Mouse (Mus musculus) ES-E14 (cell line): ENCODE measurements around the gene Cyp4f15. TPM values are rescaled to one million over a fixed set of nuclear protein-coding genes. Genes with fewer than 3 reads are reported as not detected.
A peak's percentile ranks its signal among the peaks of the same experiment; 100 is the strongest.

Experiments
- DNase-seq: peaks from one replicate; pipeline ENCODE4 v3.0.0-alpha.2; 2013; ENCODE audit warnings: low read depth, low spot score
- H3K27ac ChIP-seq: 2 replicates; pipeline ENCODE4 v1.5.1; 2012; ENCODE audit warnings: low read depth, mild to moderate bottlenecking, low read length, moderate library complexity, mixed read lengths; ENCODE audit not compliant: poor library complexity, insufficient read depth, severe bottlenecking
- H3K36me3 ChIP-seq: 2 replicates; pipeline ENCODE4 v1.6.1; 2012; ENCODE audit warnings: mild to moderate bottlenecking, low read length, moderate library complexity, mixed read lengths; ENCODE audit not compliant: control insufficient read depth, poor library complexity, insufficient read depth, severe bottlenecking
- H3K4me1 ChIP-seq, 2 experiments: fragments of 150-350 bp in 1 of 2; sonication (generic) in 1 of 2; 2 replicates each; pipeline ENCODE4 v1.6.1; 2012; ENCODE audit warnings: low read length in 2 of 2, mild to moderate bottlenecking in 1 of 2, mixed read lengths in 1 of 2; ENCODE audit not compliant: control insufficient read depth in 2 of 2, insufficient read depth in 2 of 2, poor library complexity in 1 of 2
- H3K4me3 ChIP-seq, 2 experiments: fragments of 150-350 bp in 1 of 2; sonication (generic) in 1 of 2; 2 replicates each; pipeline ENCODE4 v1.5.1; 2012; ENCODE audit warnings: low read length in 2 of 2, low read depth in 1 of 2, mild to moderate bottlenecking in 1 of 2, mixed read lengths in 1 of 2; ENCODE audit not compliant: insufficient read depth in 1 of 2, poor library complexity in 1 of 2, severe bottlenecking in 1 of 2
- H3K9ac ChIP-seq: 2 replicates; pipeline ENCODE4 v1.6.1; 2012; ENCODE audit warnings: low read depth, mild to moderate bottlenecking, low read length, mixed read lengths; ENCODE audit not compliant: poor library complexity, insufficient read depth, severe bottlenecking
- H3K9me3 ChIP-seq: fragments of 150-350 bp; sonication (generic); 2 replicates; pipeline ENCODE4 v1.6.1; 2012; ENCODE audit warnings: low read depth, mild to moderate bottlenecking, low read length; ENCODE audit not compliant: control insufficient read depth, insufficient read depth
- CHD2 ChIP-seq: IDR thresholded peaks from 2 replicates; pipeline ENCODE4 v1.6.1; 2014; ENCODE audit warnings: mild to moderate bottlenecking, low read depth, low read length, inconsistent platforms
- HCFC1 ChIP-seq: IDR thresholded peaks from 2 replicates; pipeline ENCODE4 v1.6.1; 2012; ENCODE audit warnings: low read length, inconsistent platforms, borderline replicate concordance; ENCODE audit not compliant: insufficient read depth
- MAFK ChIP-seq: IDR thresholded peaks from 2 replicates; pipeline ENCODE4 v1.6.1; 2014; ENCODE audit warnings: mild to moderate bottlenecking, low read depth, low read length, inconsistent platforms; ENCODE audit not compliant: insufficient read depth
- ZC3H11A ChIP-seq: IDR thresholded peaks from 2 replicates; pipeline ENCODE4 v1.6.1; 2012; ENCODE audit warnings: low read depth, mild to moderate bottlenecking, inconsistent platforms, low read length, borderline replicate concordance
- ZNF384 ChIP-seq: IDR thresholded peaks from 2 replicates; pipeline ENCODE4 v1.6.1; 2012; ENCODE audit warnings: low read depth, low read length, inconsistent platforms
- in situ Hi-C, 2 experiments: fragments of 600-800 bp; cut with MboI; formaldehyde crosslinking; loops; one replicate each; pipeline ENCODE4 v1.15.1; 2025; ENCODE audit warnings: low sequenced_read_pairs in 2 of 2, inconsistent platforms in 1 of 2; ENCODE audit not compliant: unreplicated experiment in 2 of 2
- total RNA-seq: library from RNA; depleted of rRNA; stranded (reverse); fragments of 300-350 nt; gene quantifications from 2 replicates; pipeline ENCODE4 v1.2.3, GENCODE M21; 2012; rRNA removed

The Cyp4f15 gene
- total RNA-seq, 1 experiment = 0.31 TPM

GRCm38 (mm10) chr17:32750611-32751010, 65.2 kb downstream of the Cyp4f15 start:
- Histone ChIP-seq H3K36me3 (no peaks in the 10 kb centered on the region), H3K9me3 (no peaks in the 10 kb centered on the region), H3K4me3 (peak overlapping the region in 1 of 2 experiments; percentile 51; a peak in 2 of 4 replicates), H3K27ac (no peak overlapping the region), H3K9ac (no peak overlapping the region), H3K4me1 (peaks cover 0 to 8% of the 10 kb centered on the region in 2 experiments; a peak in 2 of 4 replicates)
- DNase-seq = peak; percentile 62
- TF ChIP-seq CHD2 = no peak
- TF ChIP-seq HCFC1 = no peak
- no peak for TF ChIP-seq ZC3H11A
- TF ChIP-seq ZNF384 = no peak
- TF ChIP-seq MAFK = no peak
- in situ Hi-C loops = no loop called here

Other genes with a start within 250 kb of the Cyp4f15 start
- 2.8 and 4.8 TPM in 2 replicates for gene Cyp4f39, start 232.9 kb upstream of the Cyp4f15 start, total RNA-seq
- 7.2 and 13.7 TPM in 2 replicates for gene Cyp4f17, start 179.6 kb upstream of the Cyp4f15 start, total RNA-seq
- 20.8 and 44.2 TPM in 2 replicates for gene Cyp4f16, start 149.1 kb upstream of the Cyp4f15 start, total RNA-seq
- gene Cyp4f37, start 64.3 kb upstream of the Cyp4f15 start, total RNA-seq = 0.63 and 0.71 TPM in 2 replicates
- 0.21 and 0.36 TPM in 2 replicates for gene Cyp4f40, start 26.7 kb upstream of the Cyp4f15 start, total RNA-seq
- gene Zfp871, start 102.7 kb downstream of the Cyp4f15 start, total RNA-seq = 21.6 and 21.9 TPM in 2 replicates
- 1.6 and 2.1 TPM in 2 replicates for gene Zfp811, start 124.3 kb downstream of the Cyp4f15 start, total RNA-seq
- 9.3 and 12.9 TPM in 2 replicates for gene Zfp799, start 144.6 kb downstream of the Cyp4f15 start, total RNA-seq
- 9.5 and 9.9 TPM in 2 replicates for gene Zfp870, start 206.0 kb downstream of the Cyp4f15 start, total RNA-seq
- gene Cyp4f14, start 231.7 kb downstream of the Cyp4f15 start, total RNA-seq = 0.32 and 0.58 TPM in 2 replicates